Mouse (Mus musculus) embryonic facial prominence, embryonic 14.5 days (tissue): Measurements from ENCODE around the gene Nipal3. TPM values are rescaled to one million over a fixed set of nuclear protein-coding genes. Genes with fewer than 3 reads are reported as not detected.
A peak's percentile ranks its signal among the peaks of the same experiment; 100 is the strongest.

Experiments used
- ATAC-seq: fragments of 200-750 bp; cut with Nextera tagmentation; 2 replicates; pipeline ENCODE4 v1.8.0; 2017; ENCODE audit warnings: low read depth, moderate number of reproducible peaks, moderate TSS enrichment
- DNase-seq: peaks from one replicate; pipeline ENCODE4 v3.0.0-alpha.2; 2015; ENCODE audit warnings: low spot score
- H3K27ac ChIP-seq: fragments of 300-500 bp; sonication (generic); replicated peaks from 2 replicates; pipeline ENCODE4 v1.5.1; 2014; ENCODE audit warnings: low read depth, mild to moderate bottlenecking, low read length, moderate library complexity
- H3K27me3 ChIP-seq: fragments of 300-500 bp; sonication (generic); replicated peaks from 2 replicates; pipeline ENCODE4 v1.6.1; 2014; ENCODE audit warnings: low read length; ENCODE audit not compliant: control insufficient read depth, insufficient read depth
- H3K36me3 ChIP-seq: fragments of 300-500 bp; sonication (generic); 2 replicates; pipeline ENCODE4 v1.6.1; 2014; ENCODE audit warnings: low read length, mixed read lengths; ENCODE audit not compliant: control insufficient read depth, insufficient read depth
- H3K4me1 ChIP-seq: fragments of 300-500 bp; sonication (generic); 2 replicates; pipeline ENCODE4 v1.6.1; 2014; ENCODE audit warnings: antibody characterized with exemption, low read length; ENCODE audit not compliant: control insufficient read depth, insufficient read depth
- H3K4me2 ChIP-seq: fragments of 300-500 bp; sonication (generic); 2 replicates; pipeline ENCODE4 v1.6.1; 2014; ENCODE audit warnings: low read depth, mild to moderate bottlenecking, low read length, moderate library complexity, mixed read lengths
- H3K4me3 ChIP-seq: fragments of 300-500 bp; sonication (generic); 2 replicates; pipeline ENCODE4 v1.5.1; 2014; ENCODE audit warnings: low read depth, mild to moderate bottlenecking, low read length
- H3K9ac ChIP-seq: fragments of 300-500 bp; sonication (generic); 2 replicates; pipeline ENCODE4 v1.6.1; 2014; ENCODE audit warnings: low read depth, mild to moderate bottlenecking, low read length, moderate library complexity, mixed read lengths
- H3K9me3 ChIP-seq: fragments of 300-500 bp; sonication (generic); 2 replicates; pipeline ENCODE4 v1.6.1; 2016; ENCODE audit warnings: low read length; ENCODE audit not compliant: control insufficient read depth
- WGBS: fragments of 180-500 bp; shearing (Covaris S2); extraction: QIAGEN DNeasy Blood & Tissue Kit; methylation state at CpG from one replicate; pipeline ENCODE4 v1.1.7; 2014; 5-methylcytosine and 5-hydroxymethylcytosine counted together
- polyA plus RNA-seq: library from polyadenylated mRNA; unstranded; fragments of >200 nt; fragmentation: Nextera tagmentation; extraction: Ambion mirVana; gene quantifications from 2 replicates; pipeline ENCODE4 v1.2.1, GENCODE M21; 2014

Gene Nipal3
- polyA plus RNA-seq, 1 experiment from 2014 or later: 3.0 TPM

DNA sequence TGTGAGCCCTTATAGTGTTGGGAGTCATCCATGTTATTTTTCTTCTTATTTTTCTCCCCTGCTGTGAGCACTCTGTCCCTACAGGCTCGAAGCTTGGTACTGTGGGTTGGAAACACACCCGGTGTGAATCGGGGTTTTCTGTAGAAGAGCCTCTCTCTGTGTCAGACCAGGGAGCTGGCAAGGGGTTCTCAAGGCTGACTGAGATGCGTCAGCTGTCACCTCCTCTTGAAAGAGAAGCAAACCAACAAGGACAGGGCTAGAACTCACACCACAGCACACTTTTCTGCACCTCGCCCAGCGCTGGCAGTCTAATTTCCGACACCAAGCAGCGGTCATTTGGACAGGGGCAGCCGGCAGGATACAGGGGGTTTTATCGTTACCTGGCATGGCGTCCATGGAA, 31.4 kb downstream of the Nipal3 start:
- no peak overlapping the region for H3K4me3 ChIP-seq
- ATAC-seq (no peak), DNase-seq (no peak)
- no peak overlapping the region for H3K27ac ChIP-seq
- H3K4me2 ChIP-seq: no peak overlapping the region
- no peaks in the 10 kb centered on the region for H3K9me3 ChIP-seq
- no peaks in the 10 kb centered on the region for H3K4me1 ChIP-seq
- H3K9ac ChIP-seq: no peak overlapping the region
- 91% methylated on average over 11 of the region's 11 CpGs for WGBS
- H3K27me3 ChIP-seq: no peaks in the 10 kb centered on the region
- H3K36me3 ChIP-seq: no peaks in the 10 kb centered on the region

DNA sequence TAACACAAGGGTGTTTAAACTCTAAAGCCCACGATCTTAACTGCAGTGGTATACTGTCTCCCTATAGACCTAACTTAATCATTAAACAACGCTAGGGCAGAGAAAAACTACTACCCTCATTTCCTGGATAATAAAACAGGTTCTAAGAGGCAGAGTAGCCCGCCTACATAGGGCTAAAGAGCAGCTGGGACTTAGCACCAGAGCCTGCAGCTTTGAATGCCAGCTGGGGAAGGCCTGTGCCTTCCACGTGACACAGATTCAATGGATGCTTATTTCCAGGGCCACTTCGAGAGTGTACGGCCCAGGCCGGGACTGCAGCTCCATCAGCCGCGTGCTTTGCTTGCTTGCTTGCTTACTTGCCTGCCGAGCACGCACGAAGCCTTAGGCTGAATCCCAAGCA, 41.3 kb downstream of the Nipal3 start:
- 73% methylated on average over 12 of the region's 12 CpGs for WGBS
- Histone ChIP-seq H3K9me3 (no peaks in the 10 kb centered on the region), H3K9ac (0 out of 2 replicates have a peak overlapping the region, but pooled peaks have one; percentile 25), H3K4me3 (no peak overlapping the region), H3K27me3 (no peaks in the 10 kb centered on the region), H3K4me2 (no peak overlapping the region), H3K4me1 (peaks cover 10% of the 10 kb centered on the region), H3K27ac (no peak overlapping the region), H3K36me3 (no peaks in the 10 kb centered on the region)
- DNase-seq (peak; percentile 25), ATAC-seq (no peak; the same call in 1 of the 2 replicates)

DNA sequence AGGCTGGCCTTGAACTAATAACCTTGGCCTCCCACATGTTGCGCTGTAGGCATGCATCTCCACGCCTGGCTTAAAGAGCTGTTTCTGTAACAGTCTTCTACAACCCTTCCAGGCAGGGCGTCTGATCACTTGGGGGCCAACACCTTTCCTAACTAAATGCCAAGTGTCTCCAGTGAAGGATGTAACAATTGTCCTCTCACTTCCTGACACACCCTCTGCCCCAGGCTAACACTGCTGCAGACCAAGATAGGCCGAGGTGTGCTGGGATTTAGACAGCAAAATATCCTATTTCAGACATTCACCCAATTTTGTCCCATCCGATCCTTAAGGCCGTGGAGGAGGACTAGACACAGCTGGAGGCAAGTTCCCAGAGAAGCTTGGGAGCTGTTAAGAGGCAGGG, 41.7 kb downstream of the Nipal3 start:
- no peak for DNase-seq
- H3K36me3 ChIP-seq: no peaks in the 10 kb centered on the region
- no peak overlapping the region for H3K4me2 ChIP-seq
- WGBS: 61% methylated on average over 6 of the region's 6 CpGs
- H3K9me3 ChIP-seq: no peaks in the 10 kb centered on the region
- 0 out of 2 replicates have a peak overlapping the region, but pooled peaks have one; percentile 25 for H3K9ac ChIP-seq
- H3K4me1 ChIP-seq: peaks cover 10% of the 10 kb centered on the region
- ATAC-seq: no peak
- no peak overlapping the region for H3K27ac ChIP-seq
- no peaks in the 10 kb centered on the region for H3K27me3 ChIP-seq
- H3K4me3 ChIP-seq: no peak overlapping the region

DNA sequence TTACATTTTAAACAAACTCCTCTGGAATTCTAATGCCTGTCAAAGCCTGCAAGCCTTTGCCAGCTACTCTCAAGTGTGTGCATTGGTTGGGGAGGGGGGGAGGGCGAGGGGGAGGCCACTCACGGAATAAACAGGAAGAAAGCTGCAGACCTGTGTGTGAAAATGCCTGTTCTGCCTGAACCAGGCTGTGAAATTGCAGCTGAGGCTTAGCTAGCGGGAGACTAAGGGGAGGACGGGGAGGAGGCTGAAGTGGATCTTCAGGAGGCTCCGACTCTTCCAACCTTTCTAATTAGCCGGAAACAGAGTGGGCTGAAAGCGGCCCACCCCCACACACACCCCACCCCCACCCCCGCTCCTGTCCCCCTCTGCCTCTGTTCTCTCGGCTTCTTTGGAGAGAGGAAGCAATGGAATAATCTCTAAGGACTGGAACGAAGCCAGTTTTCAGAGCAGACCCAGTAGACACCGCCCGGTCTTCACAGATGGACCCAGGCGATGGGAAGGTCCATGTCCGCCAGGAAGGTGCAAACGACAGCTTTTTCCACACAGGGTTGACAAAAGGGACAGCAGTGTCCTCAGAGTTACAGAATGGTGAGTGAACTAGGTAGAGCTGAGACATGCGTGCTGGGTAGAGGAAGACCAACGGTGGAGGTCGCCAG, 43.4 kb downstream of the Nipal3 start:
- no peaks in the 10 kb centered on the region for H3K27me3 ChIP-seq
- H3K9ac ChIP-seq: peak overlapping the region; percentile 42
- H3K4me1 ChIP-seq: peaks cover 10% of the 10 kb centered on the region
- peak overlapping the region; percentile 32 for H3K4me2 ChIP-seq
- WGBS: 44% methylated on average over 18 of the region's 18 CpGs
- H3K36me3 ChIP-seq: no peaks in the 10 kb centered on the region
- H3K4me3 ChIP-seq: no peak overlapping the region
- H3K27ac ChIP-seq: no peak overlapping the region
- peak; percentile 56 for DNase-seq
- 0 out of 2 replicates have a peak, but pooled peaks have one; percentile 37 for ATAC-seq
- H3K9me3 ChIP-seq: no peaks in the 10 kb centered on the region

DNA sequence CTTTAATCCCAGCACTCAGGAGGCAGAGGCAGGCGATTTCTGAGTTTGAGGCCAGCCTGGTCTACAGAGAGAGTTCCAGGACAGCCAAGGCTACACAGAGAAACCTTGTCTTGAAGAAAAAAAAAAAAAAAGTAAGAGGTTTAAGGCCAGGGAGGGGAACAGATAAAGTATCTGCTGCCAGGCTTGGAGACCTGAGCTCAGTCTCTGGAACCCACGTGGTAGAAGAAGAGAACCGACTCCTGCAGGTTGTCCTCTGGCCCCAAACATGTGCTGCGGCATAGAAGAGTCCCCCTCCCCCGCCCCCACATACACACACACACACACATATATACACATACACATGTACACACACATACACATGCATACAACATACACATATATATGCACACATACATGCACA, 52.4 kb downstream of the Nipal3 start:
- Histone ChIP-seq H3K27me3 (no peaks in the 10 kb centered on the region), H3K9ac (no peak overlapping the region), H3K4me2 (no peak overlapping the region), H3K36me3 (no peaks in the 10 kb centered on the region), H3K4me3 (no peak overlapping the region), H3K9me3 (no peaks in the 10 kb centered on the region), H3K27ac (no peak overlapping the region), H3K4me1 (no peaks in the 10 kb centered on the region; the same call in 1 of the 2 replicates)
- DNase-seq (no peak), ATAC-seq (no peak)
- WGBS: 58% methylated on average over 5 of the region's 5 CpGs

DNA sequence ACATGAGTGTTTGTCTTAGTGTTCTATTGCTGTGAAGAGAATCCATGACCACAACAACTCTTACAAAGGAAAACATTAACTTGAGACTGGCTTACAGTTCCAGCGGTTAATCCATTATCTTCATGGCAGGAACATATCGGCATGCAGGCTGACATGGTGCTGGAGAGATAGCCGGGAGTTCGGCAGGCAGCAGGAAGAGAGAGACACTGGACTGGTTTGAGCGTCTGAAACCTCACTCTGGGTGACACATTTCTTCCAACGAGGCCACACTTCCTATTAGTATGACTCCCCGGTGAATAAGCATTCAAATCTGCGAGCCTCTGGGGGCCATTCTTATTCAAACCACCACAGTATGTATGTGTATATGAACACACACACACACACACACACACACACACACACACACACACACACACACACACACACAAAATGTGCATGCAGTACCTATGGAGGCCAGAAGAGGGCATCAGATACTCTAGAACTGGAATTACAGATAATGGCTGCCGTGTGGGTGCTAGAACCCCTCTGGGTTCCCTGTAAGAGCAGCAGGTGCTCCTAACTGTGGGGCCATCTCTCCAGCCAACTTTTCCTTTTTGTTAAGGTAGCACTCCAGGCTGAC, 54.8 kb downstream of the Nipal3 start:
- DNase-seq: peak; percentile 26
- Histone ChIP-seq H3K4me3 (no peak overlapping the region), H3K36me3 (no peaks in the 10 kb centered on the region), H3K9me3 (no peaks in the 10 kb centered on the region), H3K27ac (0 out of 2 replicates have a peak overlapping the region, but pooled peaks have one; percentile 16), H3K4me1 (no peaks in the 10 kb centered on the region; the same call in 1 of the 2 replicates), H3K27me3 (no peaks in the 10 kb centered on the region), H3K4me2 (no peak overlapping the region; the same call in 1 of the 2 replicates), H3K9ac (no peak overlapping the region)
- no peak for ATAC-seq
- WGBS: 60% methylated on average over 9 of the region's 9 CpGs

DNA sequence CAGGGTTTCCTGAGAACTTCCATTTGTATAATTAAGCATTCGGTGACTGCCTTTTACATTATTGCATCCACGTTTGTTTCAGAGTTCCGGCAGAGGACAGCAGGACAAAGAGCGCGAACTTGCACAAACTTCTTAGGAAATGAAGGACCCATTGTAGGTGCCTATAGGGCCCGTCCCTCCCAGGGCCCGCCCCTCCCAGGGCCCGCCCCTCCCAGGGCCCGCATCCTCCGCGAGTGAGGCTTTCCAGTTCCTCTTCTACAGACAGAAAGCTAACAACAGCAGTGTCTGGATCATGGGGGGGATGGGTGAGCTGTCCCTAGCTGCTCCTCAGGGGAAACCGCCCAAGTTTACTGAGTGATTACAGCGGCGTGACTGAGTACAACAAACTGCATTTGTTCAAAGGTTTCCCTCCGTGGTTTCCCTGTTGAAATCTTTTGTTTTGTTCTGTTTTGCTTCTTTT, 55.6 kb downstream of the Nipal3 start:
- no peaks in the 10 kb centered on the region for H3K27me3 ChIP-seq
- WGBS: 3% methylated on average over 13 of the region's 15 CpGs
- peaks cover 5% of the 10 kb centered on the region; the same call in 1 of the 2 replicates for H3K4me1 ChIP-seq
- no peaks in the 10 kb centered on the region for H3K36me3 ChIP-seq
- no peaks in the 10 kb centered on the region for H3K9me3 ChIP-seq
- peak overlapping the region; percentile 19 for H3K4me3 ChIP-seq
- ATAC-seq: peak; percentile 90
- peak overlapping the region; percentile 55 for H3K9ac ChIP-seq
- H3K27ac ChIP-seq: 0 out of 2 replicates have a peak overlapping the region, but pooled peaks have one; percentile 16
- peak; percentile 85 for DNase-seq
- H3K4me2 ChIP-seq: peak overlapping the region; percentile 52

DNA sequence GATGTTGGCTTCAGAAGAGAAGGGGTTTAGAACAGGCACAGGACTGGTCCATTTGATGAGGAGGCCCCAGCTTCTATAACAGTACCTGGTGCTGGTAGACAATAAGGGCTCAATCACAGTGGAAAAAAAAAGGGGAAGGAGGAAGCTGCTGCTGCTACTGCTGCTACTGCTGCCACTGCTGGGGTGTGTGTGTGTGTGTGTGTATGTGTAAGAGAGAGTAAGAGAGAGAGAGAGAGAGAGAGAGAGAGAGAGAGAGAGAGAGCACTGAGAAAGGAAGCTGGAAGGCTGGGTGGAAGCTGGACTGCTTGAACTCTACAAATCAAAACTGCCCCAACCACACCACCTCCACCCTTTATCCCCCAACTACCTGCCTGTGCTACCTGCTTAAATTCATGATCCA, 56.9 kb downstream of the Nipal3 start:
- H3K9me3 ChIP-seq: no peaks in the 10 kb centered on the region
- no peak overlapping the region for H3K4me3 ChIP-seq
- DNase-seq: no peak
- peaks cover 8% of the 10 kb centered on the region for H3K4me1 ChIP-seq
- H3K4me2 ChIP-seq: no peak overlapping the region
- ATAC-seq: no peak
- no peaks in the 10 kb centered on the region for H3K27me3 ChIP-seq
- H3K9ac ChIP-seq: no peak overlapping the region
- H3K36me3 ChIP-seq: no peaks in the 10 kb centered on the region
- no peak overlapping the region for H3K27ac ChIP-seq
